Mouse (Mus musculus): ENCODE results near the gene Phtf1.

- TF ChIP-seq POLR2A (IDR thresholded peaks at IDR 0.05; ENCODE audit: borderline replicate concordance, extremely low read depth, low read depth, low read length) (no peak), CTCF (IDR thresholded peaks at IDR 0.05; ENCODE audit: insufficient read depth, low read length) (no peak)
Observed at GRCm38 (mm10) chr3:104011972-104012371, 44.1 kb downstream of the Phtf1 start.
